Mouse (Mus musculus) stomach, embryonic 14.5 days (tissue): ENCODE results near the gene Epb41. TPM values are rescaled to one million over a fixed set of nuclear protein-coding genes. Genes with fewer than 3 reads are reported as not detected.
A peak's percentile ranks its signal among the peaks of the same experiment; 100 is the strongest.

Experiments used
- ATAC-seq: fragments of 200-750 bp; cut with Nextera tagmentation; 2 replicates; pipeline ENCODE4 v1.8.0; 2017; ENCODE audit warnings: low read depth, moderate TSS enrichment; ENCODE audit not compliant: insufficient number of reproducible peaks, insufficient read depth, low FRiP score
- H3K27ac ChIP-seq: fragments of 300-500 bp; sonication (generic); 2 replicates; pipeline ENCODE4 v1.5.1; 2014; ENCODE audit warnings: mild to moderate bottlenecking, low read length, moderate library complexity, mixed read lengths
- H3K27me3 ChIP-seq: fragments of 300-500 bp; sonication (generic); 2 replicates; pipeline ENCODE4 v1.6.1; 2014; ENCODE audit warnings: low read length, control low read depth, mixed read lengths; ENCODE audit not compliant: control insufficient read depth, insufficient read depth
- H3K36me3 ChIP-seq: fragments of 300-500 bp; sonication (generic); 2 replicates; pipeline ENCODE4 v1.6.1; 2014; ENCODE audit warnings: mild to moderate bottlenecking, control low read depth, low read length, moderate library complexity, mixed read lengths; ENCODE audit not compliant: control insufficient read depth, insufficient read depth
- H3K4me1 ChIP-seq: fragments of 300-500 bp; sonication (generic); 2 replicates; pipeline ENCODE4 v1.6.1; 2014; ENCODE audit warnings: low read length, control low read depth, mixed read lengths; ENCODE audit not compliant: control insufficient read depth, insufficient read depth
- H3K4me2 ChIP-seq: fragments of 300-500 bp; sonication (generic); replicated peaks from 2 replicates; pipeline ENCODE4 v1.6.1; 2014; ENCODE audit warnings: low read depth, low read length, control low read depth
- H3K4me3 ChIP-seq: fragments of 300-500 bp; sonication (generic); 2 replicates; pipeline ENCODE4 v1.5.1; 2014; ENCODE audit warnings: low read depth, low read length, control low read depth
- H3K9ac ChIP-seq: fragments of 300-500 bp; sonication (generic); replicated peaks from 2 replicates; pipeline ENCODE4 v1.6.1; 2014; ENCODE audit warnings: low read depth, mild to moderate bottlenecking, control low read depth, low read length, moderate library complexity, mixed read lengths
- H3K9me3 ChIP-seq: fragments of 300-500 bp; sonication (generic); 2 replicates; pipeline ENCODE4 v1.6.1; 2016; ENCODE audit warnings: low read depth, low read length, control low read depth; ENCODE audit not compliant: control insufficient read depth
- WGBS: fragments of 180-500 bp; shearing (Covaris S2); extraction: QIAGEN DNeasy Blood & Tissue Kit; methylation state at CpG from one replicate; pipeline ENCODE4 v1.1.7; 2014; 5-methylcytosine and 5-hydroxymethylcytosine counted together
- polyA plus RNA-seq: library from polyadenylated mRNA; unstranded; fragments of >200 nt; fragmentation: Nextera tagmentation; extraction: Ambion mirVana; gene quantifications from 2 replicates; pipeline ENCODE4 v1.2.1, GENCODE M21; 2014

Epb41 gene
- polyA plus RNA-seq, 1 experiment from 2014 or later: 55.0 TPM

DNA sequence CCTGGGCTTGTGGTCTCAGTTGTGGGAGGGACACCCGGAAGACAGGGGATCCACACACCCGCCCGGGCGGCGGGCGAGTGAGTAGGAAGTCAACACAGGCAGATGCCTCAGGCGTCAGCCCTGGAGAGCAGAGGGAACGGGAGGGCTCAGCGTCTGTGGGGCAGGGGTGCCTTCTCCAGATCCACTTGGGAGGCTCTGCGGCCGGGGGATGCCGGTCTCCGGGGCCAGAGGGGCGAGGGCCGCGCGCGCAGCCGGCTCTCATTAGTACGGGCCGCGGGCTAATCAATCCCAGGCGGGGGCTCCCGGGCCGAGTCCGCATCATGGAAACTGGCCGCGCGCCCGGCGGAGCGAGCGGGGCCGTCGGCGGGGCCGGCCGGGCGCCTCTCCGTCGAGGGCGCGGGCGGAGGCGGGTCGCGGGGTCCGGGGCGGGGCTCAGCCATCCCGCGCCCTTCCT lies 155.0 kb downstream of the Epb41 start:
- peak overlapping the region; percentile 56 for H3K4me3 ChIP-seq
- H3K27ac ChIP-seq: no peak overlapping the region
- H3K4me2 ChIP-seq: peak overlapping the region; percentile 90
- peaks cover 33% of the 10 kb centered on the region for H3K4me1 ChIP-seq
- 4% methylated on average over 48 of the region's 51 CpGs for WGBS
- no peak for ATAC-seq
- H3K9me3 ChIP-seq: no peaks in the 10 kb centered on the region
- peaks cover 4% of the 10 kb centered on the region; the same call in 1 of the 2 replicates for H3K36me3 ChIP-seq
- peaks cover 28% of the 10 kb centered on the region for H3K27me3 ChIP-seq
- peak overlapping the region; percentile 46 for H3K9ac ChIP-seq

DNA sequence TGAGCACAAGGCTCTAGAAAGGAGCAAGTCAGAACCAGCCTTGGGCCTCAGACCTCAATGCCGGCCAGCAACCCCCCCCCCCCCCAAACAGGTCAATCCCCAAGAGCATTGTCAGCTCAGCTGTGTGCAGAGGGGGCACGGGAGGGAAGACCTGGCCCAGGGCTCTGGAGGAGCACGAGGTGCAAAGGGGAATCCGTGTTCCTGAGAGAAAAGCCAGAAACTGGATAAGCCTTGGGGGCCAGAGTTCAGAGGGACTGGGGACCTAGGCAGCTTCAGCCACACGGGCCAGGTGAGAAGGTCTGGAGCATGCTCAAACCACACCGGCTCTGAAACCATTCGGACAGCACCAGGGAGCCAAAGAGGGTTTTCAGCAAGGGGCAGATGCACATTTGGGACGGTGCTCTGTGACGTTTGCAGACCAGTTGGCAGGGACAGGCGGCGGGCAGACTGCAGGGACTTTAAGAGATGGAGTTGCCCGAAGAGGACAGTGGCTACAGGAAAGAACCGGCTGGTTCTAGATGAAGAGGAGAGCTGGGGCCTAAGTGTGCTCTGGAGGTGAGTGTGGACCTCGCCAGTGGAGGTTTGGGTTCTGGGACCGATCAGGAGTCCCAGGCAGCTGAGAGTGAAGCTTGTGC lies 155.5 kb downstream of the Epb41 start:
- no peak for ATAC-seq
- H3K27ac ChIP-seq: no peak overlapping the region
- WGBS: 27% methylated on average over 15 of the region's 15 CpGs
- peak overlapping the region; percentile 90; the same call in 1 of the 2 replicates for H3K4me2 ChIP-seq
- no peak overlapping the region for H3K9ac ChIP-seq
- H3K4me3 ChIP-seq: peak overlapping the region; percentile 56; the same call in 1 of the 2 replicates
- peaks cover 4% of the 10 kb centered on the region; the same call in 1 of the 2 replicates for H3K36me3 ChIP-seq
- peaks cover 28% of the 10 kb centered on the region for H3K27me3 ChIP-seq
- H3K9me3 ChIP-seq: no peaks in the 10 kb centered on the region
- peaks cover 34% of the 10 kb centered on the region for H3K4me1 ChIP-seq

DNA sequence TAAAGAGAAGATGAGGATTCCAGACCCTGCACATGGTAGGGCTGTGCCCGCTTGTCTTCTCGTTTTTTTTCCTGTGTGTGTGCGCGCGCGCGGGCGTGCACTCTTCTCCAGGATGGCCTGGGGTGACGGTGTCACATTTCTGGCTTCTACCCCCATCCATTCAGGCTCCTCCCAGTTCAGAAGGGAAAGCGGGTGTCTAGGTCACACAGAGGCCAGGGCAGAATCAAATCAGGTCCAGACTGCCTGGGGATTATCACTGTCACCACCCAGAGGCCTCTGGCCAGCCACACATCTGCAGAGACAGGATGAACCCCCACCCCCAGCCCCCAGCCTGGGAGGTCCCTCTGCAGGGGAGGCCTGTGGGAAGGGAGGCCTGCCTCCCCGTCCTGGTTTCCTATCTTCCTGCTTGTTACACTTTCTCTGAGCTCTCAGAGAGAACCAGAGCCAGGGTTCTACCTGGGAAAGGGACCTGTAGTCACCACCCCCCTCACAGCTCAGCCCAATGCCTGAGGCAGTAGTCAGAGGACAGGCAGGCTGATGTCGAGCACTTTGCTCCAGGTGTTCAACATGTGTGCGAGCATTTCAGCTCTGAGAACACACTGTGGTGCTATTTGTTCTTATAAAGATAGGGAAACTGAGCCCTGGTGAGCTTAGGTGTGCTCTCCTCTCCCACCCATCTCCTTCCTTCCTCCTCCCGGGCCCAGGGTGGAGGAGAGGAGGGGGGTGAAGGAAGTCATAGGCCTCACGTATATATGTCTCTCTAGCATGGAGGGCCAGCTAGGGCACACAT lies 156.2 kb downstream of the Epb41 start:
- Histone ChIP-seq H3K4me2 (no peak overlapping the region; the same call in 1 of the 2 replicates), H3K36me3 (peaks cover 3% of the 10 kb centered on the region; the same call in 1 of the 2 replicates), H3K4me3 (no peak overlapping the region), H3K9ac (no peak overlapping the region), H3K9me3 (no peaks in the 10 kb centered on the region), H3K27me3 (peaks cover 28% of the 10 kb centered on the region), H3K4me1 (peaks cover 32% of the 10 kb centered on the region), H3K27ac (no peak overlapping the region)
- 16% methylated on average over 15 of the region's 15 CpGs for WGBS
- ATAC-seq: peak; percentile 26

DNA sequence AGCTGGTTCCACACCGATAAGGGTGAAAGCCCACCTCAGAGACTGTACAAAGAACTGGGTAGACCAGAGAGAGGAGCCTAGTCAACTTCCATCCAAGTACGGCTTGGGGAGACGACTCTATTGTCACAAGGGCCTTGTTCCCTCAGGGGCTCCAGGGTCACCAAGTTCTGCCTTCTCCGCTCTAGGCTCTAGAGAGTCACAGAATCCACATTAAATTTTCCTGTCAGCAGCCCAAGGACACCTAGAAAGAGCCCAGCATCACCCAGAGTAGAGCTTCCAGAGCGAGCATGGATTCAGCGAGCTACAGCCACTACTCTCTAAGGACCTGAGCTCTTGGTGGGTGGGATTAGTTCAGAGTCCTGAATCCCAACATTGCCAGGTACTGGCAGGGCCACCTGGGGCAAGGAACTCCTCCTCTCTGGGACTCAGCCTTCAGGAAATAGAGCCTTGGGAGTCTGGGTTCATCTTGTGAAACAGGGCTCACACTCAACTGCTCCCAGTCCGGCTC lies 157.0 kb downstream of the Epb41 start:
- Histone ChIP-seq H3K4me1 (peaks cover 34% of the 10 kb centered on the region), H3K27ac (no peak overlapping the region)

DNA sequence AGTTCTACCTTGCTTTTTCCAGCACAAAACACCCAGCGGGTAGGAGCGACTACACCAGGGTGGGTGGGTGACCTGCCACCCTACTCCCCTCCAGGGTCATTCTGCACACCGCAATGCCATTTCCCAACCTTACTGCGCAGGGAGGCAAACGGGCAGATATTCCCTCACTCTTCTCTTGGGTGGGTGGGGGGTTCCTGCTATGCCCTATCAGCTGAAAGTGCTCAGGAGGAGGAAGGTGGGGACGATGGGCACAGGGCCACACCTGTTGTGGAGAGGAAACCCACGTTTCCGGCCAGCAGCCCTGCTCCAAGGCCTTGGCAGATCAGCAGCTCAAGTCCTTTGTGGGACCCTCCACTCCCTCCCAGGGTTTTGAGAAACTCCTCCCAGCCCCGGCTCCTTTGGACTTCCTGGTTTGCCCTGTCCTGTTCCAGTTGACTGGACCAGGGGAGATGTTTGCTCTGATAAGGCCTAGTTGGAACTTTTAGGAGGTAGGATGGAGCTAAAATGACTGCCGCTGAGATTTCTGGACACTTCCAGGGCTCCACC lies 158.0 kb downstream of the Epb41 start:
- Histone ChIP-seq H3K4me1 (peaks cover 34% of the 10 kb centered on the region), H3K27me3 (peaks cover 17% of the 10 kb centered on the region), H3K9ac (no peak overlapping the region), H3K4me3 (no peak overlapping the region), H3K27ac (no peak overlapping the region), H3K9me3 (no peaks in the 10 kb centered on the region), H3K36me3 (no peaks in the 10 kb centered on the region), H3K4me2 (no peak overlapping the region)
- no peak for ATAC-seq
- WGBS: 77% methylated on average over 10 of the region's 10 CpGs

More for the DNA sequence above, 157.0 kb downstream of the Epb41 start:
- H3K9me3 ChIP-seq: no peaks in the 10 kb centered on the region
- H3K27me3 ChIP-seq: peaks cover 27% of the 10 kb centered on the region
- H3K9ac ChIP-seq: no peak overlapping the region
- no peaks in the 10 kb centered on the region for H3K36me3 ChIP-seq
- no peak overlapping the region for H3K4me2 ChIP-seq
- no peak for ATAC-seq
- H3K4me3 ChIP-seq: no peak overlapping the region
- 76% methylated on average over 7 of the region's 7 CpGs for WGBS

DNA sequence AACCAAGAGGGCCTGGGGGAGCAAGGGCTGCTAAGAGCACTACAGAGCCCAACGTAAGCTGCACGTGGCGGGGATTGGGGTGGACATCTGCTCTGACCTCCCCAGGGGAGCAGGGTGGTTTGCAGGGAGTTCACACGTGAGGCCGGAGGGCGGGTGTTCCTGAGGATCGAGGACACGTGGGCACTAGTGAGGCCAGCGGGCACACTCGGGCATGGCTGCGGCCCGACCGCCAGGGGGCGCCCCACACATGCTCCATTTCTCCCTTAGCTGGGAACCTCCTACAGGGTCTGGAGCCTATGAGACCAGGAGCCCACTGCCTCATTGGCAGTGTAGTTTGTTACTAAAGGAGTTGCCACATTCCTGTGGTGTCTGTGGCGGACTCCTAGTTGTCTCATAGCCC lies 158.7 kb downstream of the Epb41 start:
- peaks cover 15% of the 10 kb centered on the region for H3K27me3 ChIP-seq
- peaks cover 34% of the 10 kb centered on the region for H3K4me1 ChIP-seq
- no peak overlapping the region for H3K9ac ChIP-seq
- no peaks in the 10 kb centered on the region for H3K9me3 ChIP-seq
- no peaks in the 10 kb centered on the region for H3K36me3 ChIP-seq
- no peak overlapping the region for H3K27ac ChIP-seq
- no peak overlapping the region for H3K4me2 ChIP-seq
- 16% methylated on average over 15 of the region's 15 CpGs for WGBS
- H3K4me3 ChIP-seq: no peak overlapping the region
- ATAC-seq: no peak

DNA sequence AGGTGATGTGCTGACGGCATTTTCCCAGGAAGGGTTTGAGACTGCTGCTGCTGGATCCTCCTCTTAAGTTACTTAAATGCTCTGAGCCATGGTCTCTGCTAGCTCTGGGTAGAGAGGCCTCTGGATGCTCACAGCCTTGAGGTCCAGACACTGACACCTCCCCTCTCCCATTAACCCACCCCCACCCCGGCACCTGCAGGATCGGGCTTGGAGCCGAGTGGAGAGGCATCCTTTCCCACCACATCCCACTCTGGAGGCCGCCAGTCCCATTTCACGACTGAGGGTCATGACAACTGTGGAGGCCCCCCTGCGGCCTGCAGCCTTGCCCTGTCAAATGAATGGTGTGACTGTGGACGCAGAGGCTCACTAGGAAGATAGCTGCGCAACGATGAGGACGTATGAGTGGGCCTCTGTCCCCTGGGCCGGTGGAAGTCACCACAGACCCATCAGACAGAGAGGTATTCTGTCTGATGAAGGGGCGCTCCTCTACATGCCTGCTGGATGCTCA lies 159.2 kb downstream of the Epb41 start:
- H3K4me1 ChIP-seq: peaks cover 35% of the 10 kb centered on the region
- H3K27me3 ChIP-seq: peaks cover 13% of the 10 kb centered on the region
- H3K4me3 ChIP-seq: no peak overlapping the region
- H3K9ac ChIP-seq: no peak overlapping the region
- no peak overlapping the region for H3K27ac ChIP-seq
- no peaks in the 10 kb centered on the region for H3K36me3 ChIP-seq
- ATAC-seq: no peak
- no peaks in the 10 kb centered on the region for H3K9me3 ChIP-seq
- WGBS: 41% methylated on average over 13 of the region's 13 CpGs
- 0 out of 2 replicates have a peak overlapping the region, but pooled peaks have one; percentile 46 for H3K4me2 ChIP-seq

DNA sequence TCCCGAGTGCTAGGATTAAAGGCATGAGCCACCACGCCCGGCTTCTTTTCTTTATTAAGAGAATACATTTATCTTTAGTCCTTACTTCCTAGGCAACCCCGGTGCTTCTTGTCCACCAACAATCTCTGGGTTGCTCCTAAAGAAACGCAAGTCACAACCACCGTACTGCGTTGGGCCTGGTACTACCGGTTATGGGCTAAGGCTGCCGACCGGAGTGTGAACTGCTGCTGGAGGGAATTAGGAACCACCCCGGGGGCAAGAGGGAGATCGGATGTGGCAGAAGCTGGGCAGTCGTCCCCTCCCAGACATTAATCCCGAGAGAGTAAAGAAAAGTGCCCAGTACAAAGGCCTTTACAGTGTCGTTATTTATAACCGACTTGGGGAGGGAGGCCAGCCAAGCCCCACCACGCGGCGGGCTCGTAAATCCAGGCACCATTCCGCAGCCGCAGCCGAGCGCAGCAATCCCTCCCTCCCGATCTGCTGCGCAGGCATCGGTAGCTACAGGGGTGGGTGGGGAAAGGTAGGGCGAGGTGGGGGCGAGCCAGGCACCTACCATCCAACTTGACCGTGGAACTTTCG lies 160.1 kb downstream of the Epb41 start:
- Histone ChIP-seq H3K9me3 (no peaks in the 10 kb centered on the region), H3K4me3 (peak overlapping the region; percentile 22), H3K27me3 (peaks cover 13% of the 10 kb centered on the region), H3K36me3 (no peaks in the 10 kb centered on the region), H3K27ac (no peak overlapping the region), H3K9ac (0 out of 2 replicates have a peak overlapping the region, but pooled peaks have one; percentile 12), H3K4me1 (peaks cover 33% of the 10 kb centered on the region), H3K4me2 (peak overlapping the region; percentile 46)
- no peak for ATAC-seq
- 5% methylated on average over 31 of the region's 31 CpGs for WGBS
